Mouse (Mus musculus) heart, adult 2 months (tissue): ENCODE data around the gene Irf2.

Experiments
- CTCF ChIP-seq: fragments of 200-600 bp; IDR thresholded peaks from 2 replicates; pipeline ENCODE4 v1.8.1; 2022; ENCODE audit warnings: antibody characterized with exemption, mild to moderate bottlenecking, moderate library complexity
- EP300 ChIP-seq: fragments of 200-500 bp; IDR thresholded peaks from 2 replicates; pipeline ENCODE4 v1.6.1; 2011; ENCODE audit warnings: low read depth, low read length, control low read depth; ENCODE audit not compliant: insufficient read depth
- POLR2A ChIP-seq: fragments of 200-500 bp; IDR thresholded peaks from 2 replicates; pipeline ENCODE4 v1.6.1; 2011; ENCODE audit warnings: mild to moderate bottlenecking, low read depth, low read length, control low read depth; ENCODE audit not compliant: insufficient read depth

DNA sequence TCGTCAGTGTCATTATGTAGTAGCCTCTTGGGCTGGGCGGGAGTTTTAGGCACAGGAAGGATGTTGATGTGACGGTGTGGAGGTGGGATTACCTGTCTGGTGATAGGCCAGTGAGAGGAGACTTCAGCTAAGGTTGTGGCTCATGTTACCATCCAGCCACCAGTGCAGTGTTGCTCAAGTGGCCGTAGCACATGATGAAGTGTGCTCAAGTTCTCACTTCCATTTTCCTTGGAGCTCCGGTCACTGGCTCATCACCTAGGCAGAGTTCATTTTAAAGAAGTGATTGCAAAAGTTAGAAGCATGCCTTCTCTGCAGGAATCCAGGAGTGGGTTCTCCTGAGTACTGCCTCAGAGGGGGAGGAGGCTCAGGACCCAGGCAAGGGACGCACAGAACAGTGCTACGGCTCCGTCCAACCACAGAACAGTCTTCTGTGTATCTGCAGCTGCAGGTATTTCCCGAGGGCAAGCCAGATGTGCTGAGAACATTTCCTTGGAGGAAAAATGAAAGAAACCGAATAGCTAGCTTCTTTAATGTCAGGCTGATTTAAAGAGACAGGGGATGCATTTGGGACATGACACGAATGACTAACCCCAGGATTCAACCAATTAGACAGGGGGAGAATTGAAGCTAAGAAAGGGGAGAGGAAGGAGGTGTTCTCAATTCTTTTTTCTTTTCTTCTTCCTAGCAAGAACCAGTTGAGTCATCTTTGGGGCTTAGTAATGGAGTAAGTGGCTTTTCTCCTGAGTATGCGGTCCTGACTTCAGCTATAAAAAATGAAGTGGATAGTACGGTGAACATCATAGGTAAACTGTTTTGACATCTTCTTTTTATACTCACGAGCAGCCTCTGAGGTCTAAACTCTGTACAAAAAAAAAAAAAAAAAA, 78.8 kb downstream of the Irf2 start:
- no peak for TF ChIP-seq CTCF
- no peak for TF ChIP-seq POLR2A
- no peak for TF ChIP-seq EP300
